Mouse (Mus musculus): ENCODE data around the gene Pts.

DNA sequence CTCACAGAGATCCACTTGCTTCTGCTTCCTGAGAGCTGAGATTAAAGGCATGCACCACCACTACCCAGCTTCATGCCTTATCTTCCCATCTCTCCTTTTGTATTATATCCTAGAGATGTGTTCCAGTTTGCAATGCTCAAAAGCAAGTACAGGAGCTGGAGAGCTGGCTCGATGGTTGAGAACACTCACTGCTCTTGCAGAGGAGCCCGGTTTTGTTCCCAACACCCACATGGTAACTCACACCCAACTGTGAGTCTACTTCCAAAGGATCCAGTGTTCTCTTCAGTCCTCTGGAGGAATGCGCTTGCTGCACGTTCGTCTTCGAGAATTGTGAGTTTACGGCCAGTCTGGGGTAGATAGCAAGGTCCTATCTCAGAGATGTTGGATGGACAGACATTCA is 53.2 kb downstream of the Pts start:
- no peak for TF ChIP-seq CTCF (conservative IDR thresholded peaks at IDR 0.05; ENCODE audit: low read length)
- TF ChIP-seq POU5F1 (IDR thresholded peaks at IDR 0.05; ENCODE audit: borderline replicate concordance, low read length): no peak
